Mouse (Mus musculus): ENCODE measurements around the gene Lamtor2.

Lamtor2 gene

GRCm38 (mm10) chr3:88525021-88525420 is 27.9 kb downstream of the Lamtor2 start:
- no peak for DNase-seq (ENCODE audit: low read depth)

GRCm38 (mm10) chr3:88523027-88523426 is 29.8 kb downstream of the Lamtor2 start:
- DNase-seq (ENCODE audit: low read depth): no peak

GRCm38 (mm10) chr3:88521803-88522331 is 31.0 kb downstream of the Lamtor2 start:
- peak; percentile 94 for DNase-seq (ENCODE audit: low read depth)

- DNase-seq (ENCODE audit: low read depth): no peak
These were observed 31.7 kb downstream of the Lamtor2 start for GRCm38 (mm10) chr3:88521156-88521555.

- no peak for DNase-seq (ENCODE audit: low read depth)
These were observed 32.8 kb downstream of the Lamtor2 start for GRCm38 (mm10) chr3:88520078-88520477.

GRCm38 (mm10) chr3:88518411-88518810 is 34.5 kb downstream of the Lamtor2 start:
- no peak for DNase-seq (ENCODE audit: low read depth)

GRCm38 (mm10) chr3:88516407-88516806 is 36.5 kb downstream of the Lamtor2 start:
- no peak for DNase-seq (ENCODE audit: low read depth)

- no peak for DNase-seq (ENCODE audit: low read depth)
These were observed 37.8 kb downstream of the Lamtor2 start for GRCm38 (mm10) chr3:88515095-88515386.

GRCm38 (mm10) chr3:88514231-88515094 is 38.4 kb downstream of the Lamtor2 start:
- DNase-seq (ENCODE audit: low read depth): no peak

- no peak for DNase-seq (ENCODE audit: low read depth)
These were observed 39.2 kb downstream of the Lamtor2 start for GRCm38 (mm10) chr3:88513546-88514115.

- DNase-seq (ENCODE audit: low read depth): no peak
These were observed 39.9 kb downstream of the Lamtor2 start for GRCm38 (mm10) chr3:88512896-88513545.

GRCm38 (mm10) chr3:88512141-88512895 is 40.6 kb downstream of the Lamtor2 start:
- DNase-seq (ENCODE audit: low read depth): no peak

GRCm38 (mm10) chr3:88511559-88511958 is 41.3 kb downstream of the Lamtor2 start:
- no peak for DNase-seq (ENCODE audit: low read depth)

- no peak for DNase-seq (ENCODE audit: low read depth)
These were observed 42.2 kb downstream of the Lamtor2 start for GRCm38 (mm10) chr3:88510421-88511289.

- peak; percentile 99 for DNase-seq (ENCODE audit: low read depth)
These were observed 43.0 kb downstream of the Lamtor2 start, which contains the start of gene Lmna for GRCm38 (mm10) chr3:88509692-88510420. TSS of gene Lmna (minus strand) at chr3:88509956.

- DNase-seq (ENCODE audit: low read depth): no peak
These were observed 43.6 kb downstream of the Lamtor2 start for GRCm38 (mm10) chr3:88509250-88509649.

- DNase-seq (ENCODE audit: low read depth): no peak
These were observed 47.1 kb downstream of the Lamtor2 start for GRCm38 (mm10) chr3:88505765-88506164.

GRCm38 (mm10) chr3:88505081-88505480 is 47.8 kb downstream of the Lamtor2 start:
- no peak for DNase-seq (ENCODE audit: low read depth)

GRCm38 (mm10) chr3:88503881-88504746 is 48.8 kb downstream of the Lamtor2 start:
- no peak for DNase-seq (ENCODE audit: low read depth)

GRCm38 (mm10) chr3:88503505-88503863 is 49.4 kb downstream of the Lamtor2 start:
- DNase-seq (ENCODE audit: low read depth): no peak
